Mouse (Mus musculus) lung, postnatal 36 days (tissue): ENCODE results near the gene Daam1.

Source experiments
- DNase-seq: peaks from one replicate; pipeline ENCODE4 v3.0.0; 2022; ENCODE audit warnings: mixed read lengths

Gene Daam1

DNA sequence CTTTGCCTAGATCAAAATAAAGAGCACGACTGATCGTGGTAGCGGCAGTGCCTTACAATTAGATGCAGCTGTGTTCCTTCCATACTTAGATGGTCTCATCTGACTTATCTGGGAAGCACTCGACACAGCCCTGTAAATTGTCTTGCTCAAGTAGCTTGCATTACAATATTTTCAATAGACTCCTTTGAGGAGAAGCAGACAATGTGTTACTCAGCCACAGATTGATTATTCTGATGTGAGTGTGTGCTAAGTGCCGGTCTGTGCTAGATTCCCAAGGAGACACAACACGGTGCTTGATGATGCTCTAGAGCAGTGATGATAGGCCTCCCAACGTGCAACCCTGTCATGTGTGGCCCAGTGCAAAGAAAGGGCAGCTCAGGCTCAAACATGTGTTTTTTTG is 70.3 kb downstream of the Daam1 start:
- no peak for DNase-seq

DNA sequence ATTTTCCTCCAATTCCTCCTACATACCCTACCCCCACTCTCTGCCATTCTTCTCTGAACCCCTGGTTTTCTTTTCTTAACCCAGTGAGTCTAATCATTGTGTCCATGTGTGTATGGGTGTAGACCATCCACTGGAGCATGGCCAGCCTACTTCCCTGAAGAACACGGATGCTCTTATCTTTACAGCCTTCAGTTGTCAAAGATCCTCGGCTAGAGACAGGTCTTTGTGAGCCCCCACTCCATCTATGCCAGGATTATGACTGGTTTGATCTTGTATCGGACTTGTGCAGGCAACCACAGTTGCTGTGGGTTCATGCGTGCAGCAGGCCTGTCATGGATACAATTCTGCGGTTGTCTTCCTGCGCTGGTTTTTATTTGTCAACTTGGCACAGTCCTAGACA is 71.0 kb downstream of the Daam1 start:
- DNase-seq, result no peak

DNA sequence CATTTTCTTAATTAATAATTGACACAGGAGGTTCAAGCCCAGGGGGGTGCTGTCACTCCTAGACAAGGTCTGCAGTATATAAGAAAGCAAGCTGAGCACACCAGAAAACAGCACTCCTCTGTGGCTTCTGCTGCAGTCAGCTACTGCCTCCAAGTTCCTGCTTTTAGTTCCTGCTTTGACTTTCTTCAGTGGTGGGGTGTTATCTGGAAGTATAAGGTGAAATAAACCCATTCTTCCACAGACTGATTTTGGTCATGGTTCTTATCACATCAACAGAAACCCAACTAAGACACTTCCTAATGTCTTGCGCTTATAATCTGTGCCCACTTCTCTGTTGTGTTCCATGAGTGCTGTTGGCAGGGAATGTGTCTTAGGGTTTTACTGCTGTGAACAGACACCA is 71.4 kb downstream of the Daam1 start:
- no peak for DNase-seq

DNA sequence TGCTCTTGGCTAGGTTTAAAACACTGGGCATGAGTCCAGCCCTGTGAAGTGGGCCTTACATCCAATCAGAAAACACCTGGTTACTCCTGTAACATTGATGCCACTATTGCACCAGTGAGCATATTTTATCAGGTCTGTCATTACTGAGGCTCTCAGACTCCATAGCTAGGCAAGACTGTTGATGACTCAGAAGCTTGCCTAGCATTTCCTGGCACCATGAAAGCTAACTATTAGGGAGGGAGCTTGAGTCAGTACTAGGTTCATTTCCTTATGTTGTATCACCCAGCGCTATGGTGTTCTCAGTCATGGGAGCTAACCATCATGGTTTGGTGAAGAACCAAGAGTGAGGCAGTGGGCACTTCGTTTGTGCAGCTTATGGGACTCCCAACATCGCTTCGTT is 72.3 kb downstream of the Daam1 start:
- DNase-seq, result no peak

DNA sequence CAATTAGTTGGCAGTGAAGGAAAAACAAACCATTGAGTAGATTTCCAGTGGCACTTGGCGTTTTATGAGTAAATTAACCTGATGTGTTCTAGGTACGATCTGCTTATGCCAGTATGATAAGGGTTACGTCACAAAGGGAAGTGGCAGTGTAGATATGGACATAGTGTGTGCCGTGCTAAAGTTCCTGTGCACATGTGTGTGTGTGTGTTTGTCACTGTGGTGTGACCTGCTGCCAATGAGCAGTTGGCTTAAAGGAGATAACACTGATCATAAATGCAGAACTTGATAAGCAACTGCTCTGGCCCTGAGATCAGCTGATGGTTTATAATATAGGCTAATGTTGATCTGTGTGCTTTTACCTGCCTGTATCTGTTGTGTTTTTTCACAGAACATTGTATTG is 73.4 kb downstream of the Daam1 start:
- DNase-seq, result no peak

DNA sequence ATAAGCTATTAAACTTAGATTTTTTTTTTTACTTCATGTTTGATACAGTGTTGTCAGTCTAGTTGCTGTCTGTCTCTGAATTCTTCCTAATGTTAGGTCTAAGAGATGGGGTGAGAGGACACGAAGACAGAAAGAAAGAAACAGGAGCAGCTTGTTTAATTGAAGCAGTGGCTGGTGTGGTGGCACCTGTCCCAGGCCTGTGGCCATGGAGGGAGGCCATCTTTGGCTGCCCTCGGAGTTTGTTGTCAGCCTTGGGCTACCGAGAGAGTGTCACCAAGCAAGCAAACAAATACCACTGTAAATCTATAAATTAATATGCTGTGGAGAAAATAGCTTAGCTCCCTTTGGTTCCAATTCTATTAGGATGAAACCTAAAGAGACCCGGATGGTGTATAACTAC is 74.0 kb downstream of the Daam1 start:
- no peak for DNase-seq

DNA sequence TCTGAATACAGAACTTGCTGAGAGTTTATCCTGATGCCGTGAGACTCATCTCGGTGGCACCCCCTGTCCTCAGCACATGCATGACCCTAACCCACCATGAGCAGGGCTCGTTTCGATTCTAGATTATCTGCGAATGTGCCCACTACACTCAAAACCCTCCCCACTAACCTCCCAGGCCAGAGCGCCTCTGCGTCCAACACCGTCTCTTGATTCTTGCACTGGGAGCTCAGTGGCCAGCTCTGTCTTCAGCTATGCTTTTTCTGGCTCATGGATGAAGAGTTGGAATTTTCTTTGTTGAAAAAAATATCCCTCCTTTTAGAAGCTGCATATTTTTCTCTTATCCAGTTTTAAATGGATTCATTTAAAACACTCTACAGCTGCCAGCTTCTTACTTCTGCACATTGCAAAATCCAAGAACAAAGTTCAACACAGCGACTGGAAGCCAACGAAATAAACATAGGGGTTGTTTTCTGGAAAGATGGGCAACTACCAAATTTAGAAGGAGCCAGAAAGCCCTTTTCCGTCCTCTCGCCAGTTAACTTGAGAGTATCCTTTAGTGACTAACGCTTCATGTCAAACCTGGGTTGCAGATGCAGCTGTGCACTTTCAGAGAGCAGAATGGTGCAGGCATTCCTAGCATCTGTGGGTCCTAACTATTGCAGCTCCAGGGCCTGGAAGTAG is 74.9 kb downstream of the Daam1 start:
- peak; percentile 42 for DNase-seq

DNA sequence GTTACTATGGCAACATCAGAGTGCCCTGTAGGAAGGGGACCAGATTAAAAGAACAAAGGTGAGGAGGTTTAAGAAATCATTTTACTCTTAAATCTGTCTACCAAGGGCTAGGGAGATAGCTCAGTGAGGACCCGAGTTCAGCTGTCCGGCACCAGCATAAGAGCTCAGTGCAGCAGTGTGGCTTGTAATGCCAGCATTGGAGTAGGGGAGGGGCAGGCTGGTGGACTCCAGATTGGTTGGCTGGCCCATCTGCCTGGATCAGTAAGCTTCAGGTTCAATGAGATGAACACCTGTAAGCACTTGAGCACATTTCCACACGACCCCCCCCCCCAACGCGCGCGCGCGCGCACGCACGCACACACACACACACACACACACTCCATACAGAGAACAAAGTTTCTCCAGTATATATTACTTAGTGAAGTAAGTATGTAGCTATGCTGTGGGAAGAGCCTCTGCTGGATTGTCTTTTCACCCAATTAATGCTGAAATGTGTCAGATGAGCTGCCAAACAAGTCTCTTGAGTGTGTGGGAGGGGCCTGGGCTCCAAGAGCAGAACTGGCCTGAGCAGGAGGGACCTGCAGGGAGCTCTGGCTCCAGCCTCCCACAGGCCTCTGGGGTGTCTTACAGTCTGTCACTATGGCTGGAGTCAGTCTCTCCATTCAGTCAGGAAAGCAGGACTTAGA is 75.8 kb downstream of the Daam1 start:
- DNase-seq, result peak; percentile 64

DNA sequence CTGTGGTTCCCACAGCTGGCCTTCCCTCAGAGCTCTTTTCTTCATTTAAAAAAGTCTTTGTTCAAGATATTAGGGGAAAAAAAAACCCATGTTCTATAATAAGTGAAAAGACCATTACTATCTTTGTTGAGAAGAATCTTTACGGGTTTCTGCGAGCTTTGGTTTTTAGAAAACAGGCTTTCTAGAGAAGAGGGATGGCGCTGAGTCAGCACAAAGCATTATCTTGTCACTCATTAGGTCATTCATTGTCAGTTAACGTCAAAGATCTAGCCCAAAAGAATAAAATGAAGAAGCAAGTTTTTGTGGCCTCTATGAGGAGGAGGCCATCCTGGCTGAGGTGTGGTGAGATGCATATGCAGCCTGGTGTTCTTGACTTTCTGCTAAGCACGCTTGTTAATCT is 78.1 kb downstream of the Daam1 start:
- DNase-seq, result no peak

DNA sequence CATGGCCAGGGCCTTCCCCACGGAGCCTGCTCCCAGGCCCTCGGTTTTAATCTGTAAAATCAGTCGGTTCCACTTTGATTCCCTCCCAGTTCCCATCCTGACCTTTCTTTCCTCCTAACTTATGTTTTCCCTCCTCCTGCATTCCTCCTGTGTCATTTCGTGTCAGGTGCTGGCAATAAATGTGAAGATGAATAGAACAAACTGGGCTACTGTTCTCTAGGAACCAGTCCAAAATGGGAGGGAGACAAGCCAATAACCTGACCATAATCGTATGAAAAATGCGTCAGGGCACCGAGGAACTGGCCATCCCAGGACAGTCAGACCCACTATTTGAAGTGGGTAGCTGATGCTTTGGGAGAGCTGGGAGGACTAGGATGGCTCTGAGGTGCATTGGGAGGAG is 79.4 kb downstream of the Daam1 start:
- no peak for DNase-seq

DNA sequence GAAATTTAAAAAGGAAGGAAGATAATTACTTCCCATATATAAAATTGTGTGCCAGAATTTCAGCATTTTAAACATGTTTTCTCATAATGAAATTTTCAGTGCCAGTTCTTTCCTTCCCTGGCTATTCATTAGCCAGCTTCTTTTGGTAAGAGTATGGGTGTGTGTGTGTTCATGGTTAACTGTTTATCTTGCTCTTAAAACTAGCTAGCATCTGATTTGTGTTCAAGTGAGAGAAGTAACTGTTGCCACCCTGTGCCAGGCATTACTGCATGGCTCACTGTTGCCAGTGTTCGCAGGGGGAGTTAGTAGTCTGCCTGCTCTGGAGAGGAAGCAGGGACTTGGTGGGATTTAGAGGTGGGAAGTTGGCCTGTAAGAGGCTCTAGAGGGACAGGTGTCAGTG is 81.4 kb downstream of the Daam1 start:
- DNase-seq, result peak; percentile 32

DNA sequence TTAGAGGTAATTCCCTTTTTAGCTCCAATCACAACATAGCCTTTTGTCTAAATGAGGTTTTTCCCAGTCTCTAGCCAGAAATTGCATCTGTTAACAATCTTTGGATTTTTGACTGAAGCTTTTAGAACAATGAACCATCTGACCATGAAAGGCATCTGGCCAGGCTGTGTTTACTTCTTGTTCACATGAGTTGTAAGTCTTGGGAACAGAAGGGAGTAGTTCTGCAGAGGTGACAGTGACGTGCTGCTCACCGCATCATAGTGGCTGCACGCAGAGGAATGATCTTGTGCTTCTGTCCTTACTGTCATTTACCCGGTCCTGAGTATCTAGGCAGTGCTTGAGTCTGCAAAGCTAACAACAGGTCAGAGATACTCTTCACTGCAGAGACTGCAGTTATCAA is 88.3 kb downstream of the Daam1 start:
- peak; percentile 66 for DNase-seq

DNA sequence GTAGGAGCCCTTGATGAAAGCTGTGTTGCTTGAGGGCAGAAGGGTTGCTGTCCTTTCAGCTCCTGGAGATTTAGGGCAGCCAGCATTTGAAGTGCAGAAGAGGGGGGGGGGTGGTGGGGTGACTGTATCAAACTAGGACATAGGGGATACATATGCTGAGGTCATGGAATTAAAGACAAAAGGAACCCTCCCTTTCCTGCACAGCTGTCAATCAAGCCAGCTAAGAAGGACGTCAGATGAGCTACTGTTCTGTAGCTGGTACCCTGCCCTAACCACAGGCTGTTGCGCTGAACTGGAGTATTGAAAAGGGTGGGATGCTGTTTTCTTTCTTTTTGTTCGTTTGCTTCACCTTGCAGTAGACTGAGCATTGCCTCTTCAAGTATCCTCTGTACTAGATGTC is 89.1 kb downstream of the Daam1 start:
- no peak for DNase-seq

DNA sequence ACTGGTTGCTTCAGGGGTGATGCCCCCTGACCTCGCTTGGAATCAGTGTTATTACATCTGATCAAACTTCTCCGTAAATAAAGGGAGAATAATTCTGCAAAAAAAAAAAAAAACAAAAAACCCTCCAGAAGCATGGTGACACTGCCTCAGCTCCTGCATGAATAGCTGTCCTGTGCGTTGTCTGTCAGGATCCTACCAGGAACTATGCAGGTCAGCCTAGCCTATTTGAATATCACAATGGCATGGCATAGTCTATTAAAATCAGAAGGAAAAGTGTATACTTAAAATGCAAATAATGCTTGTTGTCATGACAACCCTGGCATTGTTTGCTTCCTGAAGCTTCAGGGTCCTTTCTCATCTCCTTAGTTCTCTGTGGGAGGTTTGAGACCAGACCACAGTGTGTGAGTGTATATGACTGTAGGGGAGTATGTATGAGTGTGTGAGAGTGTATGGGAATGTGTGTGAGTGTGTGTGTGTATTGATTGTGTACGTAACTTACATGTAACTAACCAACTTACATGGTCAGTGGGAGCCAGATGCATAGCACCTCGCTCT is 92.0 kb downstream of the Daam1 start:
- DNase-seq, result no peak

DNA sequence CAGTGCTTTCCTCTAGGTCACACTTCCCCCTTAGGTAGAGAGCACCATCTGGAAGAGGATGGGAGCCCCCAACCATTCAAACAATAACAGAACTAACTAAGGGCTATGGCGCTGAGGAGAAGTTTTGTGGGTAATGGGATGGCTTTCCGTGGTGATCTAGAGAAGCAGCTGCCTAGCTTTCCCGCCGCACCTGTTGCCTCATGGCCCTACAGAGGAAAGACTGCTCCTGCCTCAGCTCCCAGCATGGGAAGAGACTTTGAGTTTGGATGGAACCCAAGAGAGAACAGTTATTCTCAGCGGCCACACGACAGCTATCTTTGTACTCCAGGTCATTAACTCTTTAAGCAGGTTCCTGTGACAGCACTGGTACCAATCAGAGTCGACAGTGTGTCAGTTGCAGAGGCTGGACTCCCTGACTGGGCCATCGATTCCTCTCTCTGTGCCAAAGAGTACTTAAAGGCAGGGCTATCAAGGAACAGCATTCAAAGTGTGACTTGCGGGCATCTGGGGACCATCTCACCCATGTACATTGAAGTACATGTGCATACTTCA is 94.2 kb downstream of the Daam1 start:
- DNase-seq, result no peak

DNA sequence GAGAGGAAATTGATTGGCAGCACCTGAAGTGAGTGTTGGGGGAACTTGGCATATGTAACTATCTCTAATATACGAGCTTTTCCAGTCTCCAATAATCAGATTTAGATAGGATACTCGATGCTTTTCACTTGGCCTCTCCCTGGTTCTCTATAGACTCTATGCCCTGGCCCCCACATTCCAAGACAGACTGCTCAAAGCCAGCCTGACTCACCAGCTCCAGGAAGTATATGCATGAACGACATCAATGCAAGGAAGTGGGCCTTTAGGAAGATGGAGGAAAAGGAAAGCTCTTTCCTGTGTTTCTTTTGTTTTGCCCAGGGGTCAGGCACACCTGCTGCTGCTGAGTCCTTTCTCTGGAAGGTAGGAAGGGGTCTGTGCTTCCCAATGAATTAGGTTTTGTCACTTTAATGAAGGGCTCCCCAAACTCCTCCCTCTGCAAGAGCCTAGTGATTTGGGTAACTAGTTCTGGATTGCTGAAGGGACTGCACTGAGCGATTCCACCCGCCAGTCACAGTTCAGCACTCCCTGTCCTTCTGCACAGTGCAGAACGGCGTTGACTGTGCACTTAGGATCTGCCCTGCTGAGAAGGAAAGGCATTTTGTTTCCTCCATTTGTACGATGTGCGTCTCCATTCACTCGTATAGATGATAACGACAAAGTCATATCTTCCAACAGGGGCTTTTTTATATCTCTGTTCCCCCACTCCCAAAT is 95.3 kb downstream of the Daam1 start:
- DNase-seq, result no peak

DNA sequence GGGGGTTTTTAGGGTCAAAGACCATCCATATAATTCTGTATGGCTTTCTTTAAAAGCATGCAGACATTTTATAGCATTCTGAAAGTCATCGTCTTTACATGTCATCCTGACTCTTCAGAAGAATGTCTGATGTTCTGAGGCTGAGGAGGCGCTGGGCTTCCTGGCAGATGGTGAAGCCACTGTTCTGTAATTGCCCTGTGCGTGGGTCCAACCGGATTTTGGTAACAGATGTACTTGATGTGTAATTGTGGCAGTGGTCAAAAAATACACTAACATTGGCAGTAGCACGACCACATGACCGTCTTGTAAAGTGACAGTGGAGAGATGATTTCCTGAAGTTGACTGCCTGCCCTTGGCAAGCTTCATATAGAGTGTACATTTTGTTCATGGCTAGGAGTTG is 97.2 kb downstream of the Daam1 start:
- DNase-seq, result no peak

DNA sequence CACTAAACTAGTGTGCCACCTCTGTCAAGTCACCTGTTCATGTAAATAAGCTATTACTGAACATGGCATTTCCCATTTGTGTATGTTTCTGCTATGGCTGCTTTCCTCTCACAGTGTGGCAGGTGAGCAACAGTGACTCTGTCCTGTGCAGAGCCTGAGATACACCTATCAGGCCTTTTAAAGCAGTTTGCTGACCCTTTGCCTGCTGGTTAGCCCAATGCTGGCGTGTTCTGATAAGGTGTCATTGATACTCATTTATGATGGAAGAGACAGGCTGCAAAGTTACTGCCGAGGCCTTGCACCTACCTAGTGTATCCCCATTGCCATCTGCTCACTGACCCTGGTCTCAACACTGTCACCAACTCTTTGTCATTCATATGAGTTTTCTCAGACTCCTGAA is 99.0 kb downstream of the Daam1 start:
- no peak for DNase-seq

DNA sequence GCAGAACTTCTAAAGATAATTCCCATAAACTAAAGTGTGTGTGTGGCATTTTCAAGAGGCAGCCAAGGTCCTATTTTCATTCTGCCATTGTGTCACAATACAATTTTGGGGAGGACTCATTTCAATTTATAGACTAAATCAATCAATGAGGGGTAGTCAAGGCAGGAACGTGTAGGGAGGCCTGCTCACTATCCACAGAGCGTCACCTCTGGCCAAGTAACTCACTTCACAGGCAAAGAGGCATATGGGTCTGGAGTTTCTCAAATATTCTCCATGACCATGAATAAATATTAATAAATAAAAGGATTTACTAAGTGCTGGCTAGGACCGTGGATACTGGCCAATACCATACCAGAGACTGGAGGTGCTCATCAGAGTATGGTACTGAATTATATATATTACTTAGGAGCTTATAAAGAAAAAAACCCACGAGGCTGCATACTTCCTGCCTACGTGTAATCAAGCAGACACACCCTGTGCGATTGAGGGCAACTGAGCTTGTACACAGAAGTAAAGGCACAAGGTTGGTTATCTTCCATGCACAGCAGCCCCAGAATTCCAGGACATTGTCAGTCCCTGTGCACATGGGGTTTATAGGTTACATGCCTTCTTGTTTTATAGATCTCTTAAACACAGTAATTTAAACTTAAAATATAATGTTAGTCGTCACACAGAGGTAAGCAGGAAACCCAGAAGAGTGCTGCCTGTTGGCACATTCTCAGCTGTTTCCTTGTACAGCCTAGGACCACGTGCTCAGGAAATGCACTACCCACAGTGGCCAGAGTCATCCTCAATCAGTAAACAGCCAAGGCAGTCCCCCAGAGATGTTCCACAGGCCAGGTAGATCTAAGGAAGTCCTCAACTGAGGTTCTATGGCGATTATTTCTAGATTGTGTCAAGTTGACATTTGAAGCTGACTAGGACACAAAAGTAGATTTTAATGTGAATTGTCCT is 101.8 kb downstream of the Daam1 start:
- DNase-seq, result peak; percentile 50

DNA sequence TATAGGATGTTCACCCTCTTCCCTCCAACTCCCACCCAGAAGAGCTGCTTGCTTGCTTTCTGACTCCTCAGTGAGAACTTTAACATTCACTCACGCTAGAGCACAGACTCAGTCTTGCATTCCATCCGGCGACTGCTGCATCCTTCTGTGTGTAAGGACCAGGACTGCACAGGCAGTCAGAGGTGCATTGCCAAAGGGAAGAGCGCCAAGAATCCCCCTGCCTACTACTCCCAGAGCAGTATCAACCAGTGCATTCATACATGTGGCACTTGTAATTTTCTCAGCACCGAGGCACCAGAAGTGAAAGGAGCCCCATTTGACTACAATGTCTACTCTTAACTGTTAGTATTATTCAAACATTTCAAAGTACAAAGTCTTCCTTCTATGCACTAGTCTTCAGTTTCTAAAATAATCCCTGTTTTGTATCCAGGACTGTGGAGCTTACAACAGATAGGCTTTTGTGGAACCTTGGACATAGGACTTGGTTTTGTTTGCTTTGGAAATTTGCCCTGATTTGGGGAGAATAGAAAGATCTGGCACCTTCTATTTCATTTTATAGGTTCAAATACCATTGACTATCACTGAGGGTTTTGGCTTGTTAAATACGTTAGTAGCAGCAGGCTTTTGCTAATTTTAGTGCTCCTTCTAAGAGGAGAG is 103.2 kb downstream of the Daam1 start:
- no peak for DNase-seq

DNA sequence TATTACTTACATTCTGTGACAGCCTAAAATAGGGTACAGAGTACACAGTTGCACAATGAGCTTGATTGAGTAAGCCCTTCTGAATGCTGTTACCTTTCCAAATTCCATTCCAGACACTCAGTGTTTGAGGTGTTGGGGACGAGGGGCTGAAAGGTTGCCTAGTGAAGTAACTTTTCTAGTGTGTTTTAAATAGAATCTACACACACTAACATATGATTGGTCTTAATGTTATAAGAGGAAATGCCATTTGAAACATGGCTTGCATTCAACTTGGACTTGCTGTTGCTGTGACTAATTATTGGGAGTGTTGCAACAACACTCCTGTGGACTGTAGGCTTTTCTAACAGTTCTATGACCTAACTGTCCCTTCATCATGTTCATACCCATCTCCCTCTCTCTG is 105.8 kb downstream of the Daam1 start:
- peak; percentile 86 for DNase-seq

DNA sequence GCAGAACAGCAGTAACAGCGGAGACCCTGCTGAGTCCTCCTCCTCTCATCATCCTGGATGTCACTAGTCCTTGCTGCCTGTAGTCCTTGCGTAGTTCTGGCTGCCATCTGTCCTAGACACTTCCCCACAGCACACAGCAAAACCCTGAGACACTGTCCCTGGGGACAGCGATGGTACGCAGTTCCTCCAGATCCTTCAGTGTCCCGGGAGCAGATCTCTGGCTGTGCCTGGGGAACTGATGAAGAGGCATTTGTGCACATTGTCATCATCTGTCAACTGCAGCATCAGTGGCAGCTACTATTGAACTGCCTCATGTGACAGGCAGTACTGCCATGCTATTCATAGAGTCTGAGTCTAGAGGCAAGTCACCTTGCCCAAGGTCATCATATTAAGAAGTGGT is 107.6 kb downstream of the Daam1 start:
- DNase-seq, result no peak
